Mouse (Mus musculus) liver, postnatal 0 days (tissue): ENCODE results near the gene Pde10a.

ENCODE experiments used
- CTCF ChIP-seq: sonication (generic); IDR thresholded peaks from 2 replicates; pipeline ENCODE4 v1.5.1; 2016; ENCODE audit warnings: antibody characterized with exemption, low read depth
- EP300 ChIP-seq: IDR thresholded peaks from 2 replicates; pipeline ENCODE4 v1.6.1; 2016; ENCODE audit warnings: antibody characterized with exemption, low read depth, mild to moderate bottlenecking

DNA sequence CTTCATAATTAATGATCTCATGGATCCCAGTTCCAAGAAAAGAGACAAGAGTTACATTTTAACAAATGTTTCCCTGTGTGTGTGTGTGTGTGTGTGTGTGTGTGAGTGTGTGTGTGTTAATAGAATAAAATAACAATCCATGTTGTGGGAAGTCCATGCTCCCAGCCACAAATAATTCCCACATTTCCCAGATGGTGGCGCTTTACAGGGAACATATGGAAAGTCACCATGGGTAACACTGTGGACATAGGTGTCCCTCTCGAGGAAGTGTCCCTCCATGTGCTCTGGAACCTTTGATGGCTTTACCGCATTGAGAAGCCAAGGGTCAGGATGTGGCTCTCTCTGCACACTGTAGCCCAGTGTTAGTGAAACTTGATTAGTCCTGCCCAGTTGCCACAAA lies 3.5 kb downstream of the Pde10a start:
- TF ChIP-seq CTCF (no peak), EP300 (no peak)
